Mouse (Mus musculus): Measurements from ENCODE around the gene Col6a1.

Gene Col6a1

DNA sequence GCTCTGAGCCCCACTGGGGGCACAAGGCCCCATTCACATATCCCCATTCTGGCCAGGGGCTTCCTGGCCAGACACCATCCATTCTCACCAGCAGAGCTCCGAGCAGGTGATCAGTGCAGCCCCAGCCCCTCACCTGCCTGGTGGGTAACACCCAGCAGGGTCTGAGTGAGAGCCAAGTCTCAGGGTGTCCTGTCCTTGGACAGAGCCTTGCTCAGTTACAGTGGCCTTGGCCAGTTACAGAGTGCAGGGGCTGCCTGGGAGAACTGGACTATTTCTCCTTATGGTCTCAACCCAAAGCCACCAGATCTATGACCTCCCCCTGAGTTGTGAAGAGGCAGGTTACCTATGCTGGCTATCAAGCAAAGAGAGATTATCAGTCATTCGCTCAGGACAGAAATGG is 871 bp downstream of the Col6a1 start:
- DNase-seq (ENCODE audit: extremely low spot score, low read depth, low spot score), result no peak

DNA sequence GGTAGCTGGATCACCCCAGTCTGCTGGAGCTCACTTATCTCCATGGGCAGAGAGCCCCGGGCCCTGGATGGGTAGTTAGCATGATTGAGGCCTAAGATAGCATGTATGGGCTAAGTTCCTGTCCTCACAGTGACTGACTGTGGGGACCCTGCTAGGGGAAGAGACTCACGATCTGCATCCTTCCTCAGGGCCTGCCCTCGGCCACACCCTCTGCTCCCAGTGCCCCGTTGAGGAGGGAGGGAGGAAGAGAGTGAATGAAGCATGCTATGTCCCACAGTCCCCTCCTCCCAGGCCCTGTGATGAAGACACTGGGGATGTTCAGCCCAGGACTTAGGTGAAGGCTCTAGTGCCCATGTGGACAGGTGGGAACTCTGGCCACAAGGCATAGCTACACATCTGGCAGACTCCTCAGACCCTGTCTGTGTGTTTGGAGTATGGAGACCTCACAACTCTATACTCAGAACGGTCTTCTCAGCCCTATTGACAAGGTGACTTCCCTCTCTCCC is 1.7 kb downstream of the Col6a1 start:
- no peak for DNase-seq (ENCODE audit: extremely low spot score, low read depth, low spot score)

DNA sequence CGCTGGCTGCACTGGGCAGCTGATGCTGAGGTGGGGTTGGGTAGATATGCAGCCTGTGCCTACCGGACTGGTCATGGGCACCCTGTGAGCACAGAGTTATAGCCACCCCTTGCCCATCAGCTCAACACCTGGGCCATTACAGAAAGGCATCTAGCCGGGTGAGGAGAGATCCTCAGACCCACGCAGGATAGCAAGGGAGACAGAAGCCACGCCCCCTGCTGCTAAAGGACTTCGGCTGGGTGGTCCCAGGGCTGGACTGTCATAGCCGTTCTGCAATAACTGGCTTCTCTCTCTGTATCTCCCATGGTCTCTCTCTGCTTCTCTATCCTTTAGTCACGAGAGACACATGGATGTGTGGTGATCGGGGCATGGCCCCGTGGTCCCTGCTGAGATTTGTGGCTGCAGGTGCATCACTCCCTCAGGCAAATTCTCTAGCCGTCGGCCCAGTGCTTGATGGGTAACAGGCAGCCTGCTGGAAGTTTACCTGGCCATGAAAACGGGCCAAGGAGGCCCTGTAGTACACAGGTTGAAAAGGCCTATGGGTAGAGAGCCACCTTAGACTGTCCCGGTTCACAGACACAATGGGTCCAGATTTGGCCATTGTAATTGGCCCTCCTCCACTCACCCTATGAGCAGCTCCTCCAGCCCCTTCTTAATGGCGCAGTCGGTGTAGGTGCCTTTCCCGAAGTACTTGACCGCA is 3.1 kb downstream of the Col6a1 start:
- DNase-seq (ENCODE audit: extremely low spot score, low read depth, low spot score), result no peak

DNA sequence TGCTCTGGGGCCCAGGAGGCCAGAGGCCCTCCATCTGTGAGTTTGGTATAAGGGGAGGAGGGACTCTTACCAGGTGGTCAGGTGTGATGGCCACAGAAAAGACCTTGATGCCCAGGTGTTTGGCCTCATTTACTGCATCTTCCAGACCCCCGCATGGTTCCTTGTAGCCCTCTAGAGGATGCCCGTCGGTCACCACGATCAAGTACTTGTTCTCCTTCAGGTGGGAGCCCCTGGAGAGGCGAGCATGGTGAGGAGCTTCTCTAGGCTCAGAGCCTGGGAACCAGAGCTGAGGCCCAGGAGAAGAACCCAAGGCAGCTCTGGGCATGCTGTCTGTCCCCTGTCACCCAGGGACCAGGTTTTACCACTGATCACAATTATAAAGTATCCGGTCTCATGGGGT is 4.2 kb downstream of the Col6a1 start:
- DNase-seq (ENCODE audit: extremely low spot score, low read depth, low spot score), result no peak

DNA sequence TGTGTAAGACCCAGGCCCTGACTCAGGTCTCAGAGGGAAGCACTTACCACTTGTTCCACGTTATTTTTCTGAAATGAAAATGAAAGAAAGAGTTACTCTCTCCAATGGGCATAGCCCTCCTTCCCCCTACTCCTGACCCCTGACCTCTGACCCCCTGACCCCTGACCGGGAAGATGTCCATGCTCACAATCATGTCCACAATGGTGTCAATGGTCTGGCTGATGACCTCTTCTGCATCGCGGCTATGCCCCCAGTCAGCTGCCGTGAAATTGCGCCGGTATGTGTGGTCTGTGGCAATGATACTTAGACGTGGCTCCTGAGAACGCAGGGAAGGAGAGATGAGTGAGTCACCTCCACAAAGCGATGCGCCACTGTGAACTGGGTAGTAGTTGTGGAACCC is 4.8 kb downstream of the Col6a1 start:
- no peak for DNase-seq (ENCODE audit: extremely low spot score, low read depth, low spot score)

DNA sequence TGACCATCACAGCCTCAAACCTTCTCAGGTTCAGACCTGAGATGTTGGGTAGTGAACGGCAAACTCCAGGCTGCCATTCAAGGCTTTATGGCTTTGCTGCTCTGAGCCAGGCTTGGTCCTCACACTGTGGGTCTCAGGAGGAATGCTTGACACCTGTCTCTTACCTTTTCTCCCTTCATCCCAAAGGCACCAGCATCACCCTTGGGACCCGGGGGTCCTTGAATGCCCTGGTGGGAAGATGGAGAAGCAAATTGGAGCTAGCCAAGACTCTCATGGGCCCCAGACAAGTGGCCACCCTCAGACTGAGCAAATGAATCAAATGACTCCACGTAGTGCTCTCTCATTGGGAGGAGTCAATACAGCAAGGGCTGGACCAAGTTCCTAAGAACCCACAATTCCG is 8.3 kb downstream of the Col6a1 start:
- no peak for DNase-seq (ENCODE audit: extremely low spot score, low read depth, low spot score)

DNA sequence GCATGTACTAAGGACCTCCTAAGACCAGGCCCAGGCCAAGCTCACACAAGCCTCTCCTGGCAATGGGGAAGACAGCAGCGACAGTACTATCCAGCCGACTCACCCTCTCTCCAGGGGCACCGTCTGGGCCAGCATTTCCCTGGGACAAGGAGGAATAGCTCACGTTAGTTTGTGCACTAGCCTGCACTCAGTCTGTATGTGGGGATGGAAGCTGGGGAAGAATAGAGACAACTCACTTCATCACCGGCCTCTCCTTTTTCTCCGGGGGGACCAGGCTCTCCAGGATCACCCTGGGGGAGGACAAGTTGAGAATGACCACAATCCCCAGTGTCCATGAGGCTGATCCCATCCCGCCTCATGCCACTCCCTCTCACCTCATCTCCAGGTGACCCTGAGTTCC is 8.9 kb downstream of the Col6a1 start:
- DNase-seq (ENCODE audit: extremely low spot score, low read depth, low spot score), result no peak

DNA sequence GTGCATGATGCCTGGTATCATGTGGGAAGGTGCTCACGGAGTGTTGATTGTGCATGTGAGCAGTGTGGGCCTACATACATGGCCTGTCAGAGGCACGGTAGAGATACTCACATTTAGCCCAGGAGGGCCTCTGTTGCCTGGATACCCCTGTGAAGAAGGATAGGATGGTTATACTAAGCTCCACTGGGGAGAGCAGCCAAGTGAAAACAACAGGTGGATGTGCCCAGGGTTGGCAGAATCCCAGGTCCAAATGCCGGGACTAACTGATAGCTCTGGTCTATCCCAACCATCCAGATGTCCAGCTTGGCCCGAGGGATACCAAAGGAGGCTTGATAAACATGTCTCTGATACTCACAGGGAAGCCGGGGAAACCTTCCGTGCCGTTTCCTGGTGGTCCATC is 11.7 kb downstream of the Col6a1 start:
- no peak for DNase-seq (ENCODE audit: extremely low spot score, low read depth, low spot score)

DNA sequence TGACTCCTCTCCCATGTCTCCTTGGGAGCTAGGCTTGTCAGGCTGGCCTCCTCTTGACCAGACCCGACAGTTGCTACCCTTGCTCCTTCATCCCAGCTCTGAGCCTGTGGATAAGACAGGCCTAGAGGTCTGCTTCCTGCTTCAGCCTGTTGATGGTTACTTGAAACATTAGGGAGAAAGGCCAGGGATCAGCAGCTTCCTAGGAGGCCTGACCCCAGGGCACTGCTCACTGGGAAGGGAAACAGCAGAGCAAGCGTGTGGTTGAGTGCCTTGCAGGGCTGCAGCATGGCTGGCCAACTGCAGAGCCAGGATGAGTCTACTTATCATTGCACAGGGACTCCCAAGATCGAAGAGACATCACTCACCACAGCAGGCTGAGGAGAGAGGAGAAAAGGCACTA is 13.5 kb downstream of the Col6a1 start:
- DNase-seq (ENCODE audit: extremely low spot score, low read depth, low spot score), result no peak

DNA sequence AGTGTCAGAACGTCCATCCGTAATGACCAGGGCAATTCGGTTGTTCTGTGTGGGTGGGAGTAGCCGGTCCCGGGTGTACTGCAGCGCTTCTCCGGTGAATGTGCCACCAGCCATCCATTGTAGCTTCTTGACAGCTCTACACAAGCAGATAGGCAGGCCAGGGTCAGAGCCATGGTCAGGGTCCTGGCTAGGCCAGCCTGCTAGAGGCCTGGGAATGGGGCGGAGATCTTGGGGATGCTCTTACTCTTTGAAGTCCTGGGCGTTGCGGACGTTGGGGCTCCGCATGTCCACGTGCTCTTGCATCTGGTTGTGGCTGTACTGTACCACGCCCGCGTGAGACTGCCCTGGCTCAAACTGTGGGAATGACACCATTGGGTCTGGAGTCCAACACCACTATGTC is 14.6 kb downstream of the Col6a1 start:
- no peak for DNase-seq (ENCODE audit: extremely low spot score, low read depth, low spot score)

DNA sequence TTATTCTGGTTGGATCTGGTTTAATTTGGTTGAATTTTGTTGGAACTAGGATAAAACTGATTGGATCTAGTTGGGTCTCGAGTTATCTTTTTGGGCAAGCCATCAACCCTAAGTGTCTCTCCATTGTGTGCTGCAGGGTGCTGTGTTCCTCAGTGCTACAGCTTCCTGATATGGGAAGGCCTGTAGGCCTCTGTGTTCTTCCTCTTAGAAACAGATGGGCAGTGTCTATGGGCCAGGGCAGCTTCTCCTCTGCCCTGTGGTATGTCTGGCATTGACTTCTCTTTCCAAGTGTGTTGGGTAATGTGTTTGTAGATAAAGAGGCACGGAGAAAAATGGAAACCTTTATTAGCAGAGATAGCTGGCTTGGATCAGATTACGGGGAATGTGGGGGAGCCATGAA is 17.5 kb downstream of the Col6a1 start:
- DNase-seq (ENCODE audit: extremely low spot score, low read depth, low spot score), result no peak

DNA sequence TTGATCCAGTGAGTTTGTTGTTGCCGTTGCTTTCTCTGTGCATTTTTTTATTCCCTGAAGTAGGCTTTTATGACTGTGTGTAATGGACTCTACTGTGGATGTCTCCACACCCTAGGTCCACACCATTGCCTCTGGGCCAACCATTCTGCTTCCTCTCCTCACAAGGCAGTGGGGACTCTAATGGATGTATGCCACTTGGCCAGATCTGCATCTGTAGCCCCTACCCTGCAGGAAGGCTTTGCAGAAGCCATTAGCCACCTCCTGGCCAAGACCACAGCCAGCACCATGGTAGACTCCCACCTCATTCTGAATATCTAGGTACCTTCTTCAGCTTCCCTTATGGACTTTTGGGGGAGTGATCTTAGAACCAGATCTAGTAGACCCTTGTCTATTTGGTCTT is 18.4 kb downstream of the Col6a1 start:
- DNase-seq (ENCODE audit: extremely low spot score, low read depth, low spot score), result no peak

DNA sequence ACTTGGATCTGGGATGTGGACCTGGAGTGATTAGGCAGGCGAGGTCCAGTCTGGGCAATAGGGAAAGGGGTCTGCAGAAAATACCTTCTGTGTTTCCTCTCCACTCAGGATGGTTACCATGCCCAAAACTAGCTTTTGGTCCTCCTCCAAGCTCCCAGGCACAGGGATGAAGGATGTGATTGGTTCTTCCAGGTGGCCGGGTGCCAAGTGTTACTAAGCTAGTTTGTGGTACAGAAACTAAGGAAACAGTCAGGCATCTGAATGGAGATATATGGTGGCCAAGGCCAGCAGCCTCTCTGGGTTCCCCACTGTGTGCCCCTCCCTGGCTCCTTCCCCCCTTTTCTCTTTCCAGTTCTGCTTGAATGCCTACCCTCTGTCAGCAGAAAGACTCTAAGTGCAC is 19.0 kb downstream of the Col6a1 start:
- DNase-seq (ENCODE audit: extremely low spot score, low read depth, low spot score), result no peak

DNA sequence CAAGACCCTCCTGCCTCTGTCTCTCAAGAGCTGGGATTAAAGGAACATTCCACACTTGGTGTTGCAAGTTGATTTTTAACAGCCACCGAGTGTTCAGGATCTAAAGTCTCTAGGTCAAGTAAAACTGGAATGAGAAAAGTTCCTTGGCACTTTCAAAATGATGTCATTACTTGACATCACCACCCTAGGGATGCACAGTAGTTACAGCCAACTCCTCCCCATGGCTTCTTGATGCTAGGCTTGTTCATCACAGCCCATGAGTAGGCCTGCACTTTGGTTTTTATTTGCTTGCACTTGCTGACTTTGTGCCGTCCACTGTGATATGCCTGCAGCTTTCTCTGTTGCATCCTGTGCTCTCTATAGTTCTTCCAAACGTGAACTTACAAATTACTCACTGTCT is 21.6 kb downstream of the Col6a1 start:
- no peak for DNase-seq (ENCODE audit: extremely low spot score, low read depth, low spot score)

DNA sequence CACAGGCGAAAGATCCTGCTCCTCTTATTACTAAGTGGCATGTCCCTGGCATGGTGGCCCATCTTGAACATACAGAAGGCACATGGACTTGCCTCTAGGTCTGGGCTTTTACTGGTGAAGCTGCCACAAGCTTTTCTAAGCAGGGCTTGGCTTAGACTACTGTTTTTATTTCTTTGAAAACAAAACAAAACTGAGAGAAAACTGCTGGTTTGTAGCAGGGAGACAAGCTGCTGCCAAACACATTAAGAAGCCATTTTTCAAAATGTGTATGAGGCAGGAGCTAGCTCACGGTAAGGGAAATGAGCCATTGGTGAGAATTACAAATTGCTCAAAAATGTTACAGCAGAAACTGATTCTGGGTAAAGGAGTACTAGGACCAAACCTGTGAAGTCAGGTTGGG is 24.5 kb downstream of the Col6a1 start:
- no peak for DNase-seq (ENCODE audit: extremely low spot score, low read depth, low spot score)

DNA sequence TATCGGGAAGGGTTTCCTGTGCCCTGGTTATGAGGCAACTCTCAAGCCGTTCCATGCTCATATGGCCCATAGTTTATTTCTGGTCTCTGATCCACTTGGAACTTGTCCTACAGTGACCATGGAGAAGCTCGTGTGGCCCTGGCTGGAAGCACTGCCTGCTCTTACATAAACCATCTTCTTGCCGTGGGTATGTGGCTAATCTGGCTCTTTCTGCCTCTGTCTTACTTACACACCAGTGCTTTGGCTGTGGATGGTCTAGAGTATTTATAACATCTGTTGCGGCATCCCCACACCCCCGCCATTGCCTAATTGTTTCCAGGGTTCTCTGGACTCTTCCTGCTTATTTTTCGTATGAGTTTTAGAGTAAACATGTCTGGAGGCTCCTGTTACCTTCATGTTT is 26.2 kb downstream of the Col6a1 start:
- DNase-seq (ENCODE audit: extremely low spot score, low read depth, low spot score), result no peak

DNA sequence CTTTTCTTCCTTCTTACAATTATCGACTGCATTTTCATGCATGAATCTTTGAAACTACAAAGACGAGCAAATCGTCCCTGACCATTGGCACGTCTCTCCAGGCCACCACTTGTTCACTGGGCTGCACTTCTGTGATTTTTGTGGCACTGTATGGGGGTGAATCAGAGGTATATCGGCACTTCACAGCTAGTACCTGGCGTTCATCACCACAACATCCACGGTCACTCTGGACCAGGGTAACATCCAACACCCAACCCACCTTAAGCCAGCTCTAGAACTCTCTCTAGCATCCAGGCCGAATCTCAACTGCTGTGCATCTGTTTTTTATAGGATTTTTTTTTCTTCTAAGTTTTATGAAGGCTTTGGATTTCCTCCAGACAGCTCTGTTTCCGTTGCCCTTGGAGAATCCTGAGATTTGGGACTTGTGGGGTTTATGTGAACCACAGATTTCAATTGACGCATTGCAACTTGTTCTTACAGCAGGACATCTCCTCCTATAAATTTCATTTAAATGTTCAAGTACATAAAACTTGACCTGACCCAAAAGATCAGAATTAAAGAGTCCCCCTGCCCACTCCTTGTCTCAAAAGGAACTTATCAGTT is 30.6 kb downstream of the Col6a1 start:
- DNase-seq (ENCODE audit: extremely low spot score, low read depth, low spot score), result no peak

DNA sequence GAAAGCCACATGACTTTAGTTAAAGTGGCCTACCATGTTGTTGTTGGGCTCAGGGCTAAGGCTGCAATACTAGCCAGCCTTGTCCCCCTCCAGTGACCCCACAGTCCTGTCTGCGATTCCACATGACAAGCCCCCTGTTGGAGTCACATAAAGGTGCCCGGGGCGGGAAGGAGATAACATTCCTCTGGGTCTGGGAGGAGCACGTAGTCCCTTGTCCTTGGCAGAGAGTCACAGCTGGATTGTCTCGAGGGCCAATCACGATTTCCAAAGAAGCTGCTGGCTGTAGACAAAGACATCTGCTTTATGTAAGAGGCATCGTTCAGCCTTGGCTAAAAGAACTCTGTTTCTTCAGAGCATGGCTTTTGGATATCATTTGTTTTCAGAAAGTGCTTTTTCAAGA is 31.2 kb downstream of the Col6a1 start:
- no peak for DNase-seq (ENCODE audit: extremely low spot score, low read depth, low spot score)

DNA sequence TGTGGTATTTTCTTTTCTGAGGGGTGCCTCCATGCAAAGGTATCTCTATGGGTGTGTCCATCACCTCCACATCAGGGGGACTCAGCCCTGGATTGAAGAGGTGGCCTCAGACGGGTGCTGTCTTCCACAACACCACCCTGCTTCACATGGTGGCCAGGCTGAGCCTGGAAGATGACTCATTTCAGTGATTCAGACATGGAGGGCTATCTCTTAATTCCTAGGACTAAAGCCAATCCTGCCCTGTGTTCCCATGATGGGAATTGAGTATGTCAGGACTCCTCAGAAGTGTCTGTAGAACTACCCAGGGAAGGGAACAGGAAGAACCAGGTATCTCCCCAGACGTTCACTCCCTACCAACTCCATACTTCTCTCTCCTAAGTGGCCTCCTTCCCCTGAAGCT is 32.5 kb downstream of the Col6a1 start:
- DNase-seq (ENCODE audit: extremely low spot score, low read depth, low spot score), result no peak

DNA sequence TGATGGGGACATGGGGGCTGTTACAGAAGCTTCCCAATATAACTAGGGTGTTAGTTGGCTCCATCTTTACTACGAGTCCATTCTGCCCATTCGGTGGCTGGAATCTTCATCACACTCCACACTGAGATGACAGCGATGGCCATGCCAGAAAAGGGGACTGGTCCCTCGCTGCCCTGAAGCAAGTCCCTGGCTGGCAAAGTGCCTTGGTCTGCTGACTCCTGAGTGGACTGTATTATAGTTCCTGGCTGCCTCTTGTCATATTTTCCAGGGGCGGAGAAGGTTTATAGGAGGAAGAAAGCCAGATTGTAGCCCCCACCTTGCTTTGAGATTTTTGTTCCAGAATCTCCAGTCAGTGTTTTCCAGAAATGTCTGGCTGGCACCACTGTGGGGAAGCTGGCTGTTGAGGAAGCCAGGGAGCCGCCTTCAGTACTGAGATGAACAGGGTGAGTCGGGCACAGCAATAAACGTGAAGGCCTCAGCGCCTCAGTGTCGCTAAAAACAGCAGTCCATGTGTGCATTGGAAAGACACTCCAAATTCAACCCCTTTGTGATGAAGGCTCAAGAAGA is 40.4 kb downstream of the Col6a1 start:
- DNase-seq (ENCODE audit: extremely low spot score, low read depth, low spot score), result no peak

DNA sequence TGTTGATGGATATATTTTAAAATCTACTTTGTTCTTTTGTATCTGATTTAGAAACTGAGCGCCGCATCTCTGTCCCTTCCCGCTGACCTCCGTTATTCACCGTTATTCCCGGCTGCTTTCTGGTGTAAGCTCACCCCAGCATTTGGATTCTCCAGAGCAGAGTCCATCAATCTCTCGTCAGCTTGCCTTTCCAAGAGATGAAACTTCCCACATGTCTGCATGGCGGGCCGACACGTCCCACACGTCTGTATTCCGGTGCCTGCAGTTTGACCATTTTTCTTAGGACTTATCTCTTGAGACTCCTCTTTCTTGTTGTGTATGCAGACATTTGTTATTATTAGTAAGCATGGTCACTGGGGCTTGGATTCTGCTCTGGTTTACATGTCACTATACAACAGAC is 42.0 kb downstream of the Col6a1 start:
- DNase-seq (ENCODE audit: extremely low spot score, low read depth, low spot score), result no peak

DNA sequence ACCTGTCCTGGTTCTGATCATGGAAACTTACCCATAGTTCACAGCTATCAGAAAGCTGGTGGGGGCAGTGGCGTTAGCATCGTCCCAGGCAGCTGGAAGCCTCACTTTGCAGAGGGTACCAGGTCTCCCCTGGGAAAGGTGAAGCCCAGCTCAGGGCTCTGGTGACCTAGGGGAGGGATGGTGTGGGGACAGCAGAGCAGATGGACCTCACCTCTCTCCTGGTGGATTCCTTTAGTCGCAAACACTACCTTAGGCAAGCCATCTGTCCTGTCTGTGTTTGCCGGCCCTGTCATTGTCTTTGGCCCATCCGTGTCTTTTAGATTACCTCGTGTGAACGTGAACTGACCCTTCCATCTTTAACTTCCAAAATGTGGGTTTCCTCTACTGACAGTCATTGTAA is 42.5 kb downstream of the Col6a1 start:
- DNase-seq (ENCODE audit: extremely low spot score, low read depth, low spot score), result no peak

DNA sequence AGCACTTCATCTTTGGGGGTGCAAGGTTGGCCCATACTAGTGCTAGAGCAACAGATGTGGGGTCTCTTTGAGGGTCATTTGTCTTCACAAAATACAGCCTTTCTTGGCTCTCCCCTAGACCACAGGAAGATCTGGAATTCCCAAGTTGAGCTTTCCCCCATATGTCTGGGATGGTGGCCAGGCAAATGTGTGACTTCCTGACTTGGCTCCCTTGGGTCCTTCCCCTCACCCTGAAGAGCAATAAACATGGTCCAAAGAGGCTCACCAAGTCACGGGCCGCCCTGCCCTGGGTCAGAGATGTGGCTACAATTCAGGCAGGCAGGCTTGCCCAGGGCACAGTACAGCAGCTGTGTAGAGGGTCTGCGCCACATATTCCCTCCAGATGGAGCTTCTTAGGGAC is 44.1 kb downstream of the Col6a1 start:
- no peak for DNase-seq (ENCODE audit: extremely low spot score, low read depth, low spot score)

All from hindlimb bud, embryonic 11.5 days (tissue).